Mouse (Mus musculus) thymus, adult 2 months (tissue): ENCODE data around the gene Tbcc. TPM values are rescaled to one million over a fixed set of nuclear protein-coding genes. Genes with fewer than 3 reads are reported as not detected.

Experiments used
- DNase-seq: peaks from one replicate; pipeline ENCODE4 v3.0.0; 2021
- H3K27ac ChIP-seq: fragments of 200-500 bp; 2 replicates; pipeline ENCODE4 v1.5.1; 2012; ENCODE audit warnings: low read length, control low read depth; ENCODE audit not compliant: control insufficient read depth, insufficient read depth
- H3K27me3 ChIP-seq: fragments of 200-500 bp; 2 replicates; pipeline ENCODE4 v1.6.1; 2012; ENCODE audit warnings: mild to moderate bottlenecking, low read length, moderate library complexity, mixed read lengths; ENCODE audit not compliant: control insufficient read depth, insufficient read depth
- H3K36me3 ChIP-seq: fragments of 200-500 bp; 2 replicates; pipeline ENCODE4 v1.6.1; 2012; ENCODE audit warnings: mild to moderate bottlenecking, low read length, moderate library complexity; ENCODE audit not compliant: control insufficient read depth, insufficient read depth
- H3K4me1 ChIP-seq: fragments of 200-500 bp; replicated peaks from 2 replicates; pipeline ENCODE4 v1.6.1; 2012; ENCODE audit warnings: low read length; ENCODE audit not compliant: control insufficient read depth, insufficient read depth
- H3K4me3 ChIP-seq: fragments of 200-500 bp; 2 replicates; pipeline ENCODE4 v1.5.1; 2012; ENCODE audit warnings: mild to moderate bottlenecking, low read length, control low read depth, moderate library complexity; ENCODE audit not compliant: control insufficient read depth, insufficient read depth
- CTCF ChIP-seq: fragments of 200-500 bp; IDR thresholded peaks from 2 replicates; pipeline ENCODE4 v1.5.1; 2012; ENCODE audit warnings: mild to moderate bottlenecking, control low read depth, low read length, moderate library complexity, borderline replicate concordance; ENCODE audit not compliant: control insufficient read depth, poor library complexity, insufficient read depth; ENCODE audit errors: extremely low read depth
- POLR2A ChIP-seq: fragments of 200-500 bp; IDR thresholded peaks from 2 replicates; pipeline ENCODE4 v1.6.1; 2012; ENCODE audit warnings: mild to moderate bottlenecking, low read length, control low read depth, moderate library complexity; ENCODE audit not compliant: control insufficient read depth, poor library complexity, insufficient read depth; ENCODE audit errors: extremely low read depth
- WGBS: fragments of 180-500 bp; shearing (Covaris S2); methylation state at CpG from one replicate; pipeline ENCODE4 v1.1.7; 2018; 5-methylcytosine and 5-hydroxymethylcytosine counted together
- polyA plus RNA-seq: library from polyadenylated mRNA; depleted of rRNA; stranded (reverse); fragments of >200 nt; gene quantifications from 2 replicates; pipeline ENCODE4 v1.2.3, GENCODE M21; 2012

Gene Tbcc
- polyA plus RNA-seq, 1 experiment = 28.5 TPM

GRCm38 (mm10) chr17:46895426-46895825 lies 4.9 kb downstream of the Tbcc start:
- Histone ChIP-seq H3K4me3 (no peak overlapping the region), H3K36me3 (no peaks in the 10 kb centered on the region), H3K27ac (no peak overlapping the region), H3K4me1 (peaks cover 13% of the 10 kb centered on the region), H3K27me3 (no peaks in the 10 kb centered on the region)
- 98% methylated on average over 9 of the region's 9 CpGs for WGBS
- TF ChIP-seq CTCF (no peak), POLR2A (no peak)
- DNase-seq = no peak

GRCm38 (mm10) chr17:46897221-46897950 lies 6.9 kb downstream of the Tbcc start:
- DNase-seq = no peak

GRCm38 (mm10) chr17:46900941-46901340 lies 10.5 kb downstream of the Tbcc start:
- WGBS = 70% methylated on average over 2 of the region's 2 CpGs
- Histone ChIP-seq H3K27ac (no peak overlapping the region), H3K36me3 (no peaks in the 10 kb centered on the region), H3K27me3 (no peaks in the 10 kb centered on the region), H3K4me3 (no peak overlapping the region), H3K4me1 (no peaks in the 10 kb centered on the region)
- TF ChIP-seq CTCF (no peak), POLR2A (no peak)
- DNase-seq = no peak

More at GRCm38 (mm10) chr17:46897221-46897950, 6.9 kb downstream of the Tbcc start:
- Histone ChIP-seq H3K4me3 (no peak overlapping the region), H3K27ac (no peak overlapping the region), H3K27me3 (no peaks in the 10 kb centered on the region), H3K4me1 (peaks cover 3% of the 10 kb centered on the region), H3K36me3 (no peaks in the 10 kb centered on the region)
- WGBS = 71% methylated on average over 13 of the region's 13 CpGs
- no peak for TF ChIP-seq CTCF
- no peak for TF ChIP-seq POLR2A

- peak; percentile 81; the same call in 1 of the 2 replicates for TF ChIP-seq CTCF
- no peak for TF ChIP-seq POLR2A
- H3K4me1 ChIP-seq = no peaks in the 10 kb centered on the region
- H3K36me3 ChIP-seq = no peaks in the 10 kb centered on the region
- no peak overlapping the region for H3K27ac ChIP-seq
- DNase-seq = peak; percentile 71
- no peak overlapping the region for H3K4me3 ChIP-seq
- no peaks in the 10 kb centered on the region for H3K27me3 ChIP-seq
- 29% methylated on average over 19 of the region's 19 CpGs for WGBS
These were observed 13.5 kb downstream of the Tbcc start for GRCm38 (mm10) chr17:46903876-46904490.

GRCm38 (mm10) chr17:46910186-46910585 lies 19.7 kb downstream of the Tbcc start, which contains the start of gene Prph2:
TSS of gene Prph2 (plus strand) at chr17:46910459.
- DNase-seq = no peak
- H3K4me3 ChIP-seq = no peak within 1 kb of the TSS

GRCm38 (mm10) chr17:46912331-46912730 lies 21.8 kb downstream of the Tbcc start:
- no peak for TF ChIP-seq POLR2A
- no peak for TF ChIP-seq CTCF
- DNase-seq = no peak
- no peak overlapping the region for H3K4me3 ChIP-seq
- WGBS = 58% methylated on average over 6 of the region's 6 CpGs
- H3K4me1 ChIP-seq = no peaks in the 10 kb centered on the region
- H3K27ac ChIP-seq = no peak overlapping the region
- H3K27me3 ChIP-seq = no peaks in the 10 kb centered on the region
- no peaks in the 10 kb centered on the region for H3K36me3 ChIP-seq

More at GRCm38 (mm10) chr17:46910186-46910585, 19.7 kb downstream of the Tbcc start, which contains the start of gene Prph2:
- TF ChIP-seq CTCF = no peak
- no peak for TF ChIP-seq POLR2A
- WGBS = 94% methylated on average over 10 of the region's 10 CpGs
- Histone ChIP-seq H3K36me3 (no peaks in the 10 kb centered on the region), H3K27ac (no peak within 1 kb of the TSS), H3K4me1 (no peaks in the 10 kb centered on the region), H3K27me3 (no peaks in the 10 kb centered on the region)

GRCm38 (mm10) chr17:46915129-46915528 lies 24.6 kb downstream of the Tbcc start:
- 91% methylated on average over 3 of the region's 3 CpGs for WGBS
- Histone ChIP-seq H3K27me3 (no peaks in the 10 kb centered on the region), H3K4me1 (no peaks in the 10 kb centered on the region), H3K4me3 (no peak overlapping the region), H3K36me3 (no peaks in the 10 kb centered on the region), H3K27ac (no peak overlapping the region)
- DNase-seq = no peak
- TF ChIP-seq CTCF (no peak), POLR2A (no peak)
